Mouse (Mus musculus): Measurements from ENCODE around the gene Tmem258.

- TF ChIP-seq CTCF (IDR thresholded peaks at IDR 0.05; ENCODE audit: low read depth) (no peak), EP300 (IDR thresholded peaks at IDR 0.05; ENCODE audit: low read depth) (no peak)
Measured at GRCm38 (mm10) chr19:10197130-10197529, 6.7 kb upstream of the Tmem258 start.
